Mouse (Mus musculus): ENCODE measurements at regions not wholly inside any gene's neighbourhood (a gene's known extent, or its start where the extent isn't known, plus 50 kb on each side); places are given as distances from the start of the nearest gene placed in this dataset.

GRCm38 (mm10) chr9:33766235-33766634, 719.5 kb upstream of the Kirrel3 start:
- DNase-seq (ENCODE audit: low spot score), result no peak

- no peak for DNase-seq (ENCODE audit: low spot score)
Measured at GRCm38 (mm10) chr9:33769811-33770210, 715.9 kb upstream of the Kirrel3 start.

GRCm38 (mm10) chr9:33774178-33774577, 711.5 kb upstream of the Kirrel3 start:
- no peak for DNase-seq (ENCODE audit: low spot score)

GRCm38 (mm10) chr9:33790617-33791016, 695.1 kb upstream of the Kirrel3 start:
- no peak for DNase-seq (ENCODE audit: low spot score)

- no peak for DNase-seq (ENCODE audit: low spot score)
Measured at GRCm38 (mm10) chr9:33800250-33800649, 685.4 kb upstream of the Kirrel3 start.

- no peak for DNase-seq (ENCODE audit: low spot score)
Measured at GRCm38 (mm10) chr9:33800763-33801162, 684.9 kb upstream of the Kirrel3 start.

- no peak for DNase-seq (ENCODE audit: low spot score)
Measured at GRCm38 (mm10) chr9:33814739-33815368, 670.8 kb upstream of the Kirrel3 start.

- DNase-seq (ENCODE audit: low spot score), result no peak
Measured at GRCm38 (mm10) chr9:33822574-33823394, 662.9 kb upstream of the Kirrel3 start.

GRCm38 (mm10) chr9:33826116-33826515, 659.6 kb upstream of the Kirrel3 start:
- DNase-seq (ENCODE audit: low spot score), result no peak

- DNase-seq (ENCODE audit: low spot score), result no peak
Measured at GRCm38 (mm10) chr9:33827409-33827808, 658.3 kb upstream of the Kirrel3 start.

GRCm38 (mm10) chr9:33837666-33838380, 647.9 kb upstream of the Kirrel3 start:
- no peak for DNase-seq (ENCODE audit: low spot score)

- DNase-seq (ENCODE audit: low spot score), result no peak
Measured at GRCm38 (mm10) chr9:33849623-33850022, 636.1 kb upstream of the Kirrel3 start.

GRCm38 (mm10) chr9:33850024-33850423, 635.7 kb upstream of the Kirrel3 start:
- DNase-seq (ENCODE audit: low spot score), result no peak

- DNase-seq (ENCODE audit: low spot score), result no peak
Measured at GRCm38 (mm10) chr9:33850993-33851392, 634.7 kb upstream of the Kirrel3 start.

GRCm38 (mm10) chr9:33856169-33856568, 629.5 kb upstream of the Kirrel3 start:
- no peak for DNase-seq (ENCODE audit: low spot score)

GRCm38 (mm10) chr9:33858511-33858910, 627.2 kb upstream of the Kirrel3 start:
- DNase-seq (ENCODE audit: low spot score), result no peak

- DNase-seq (ENCODE audit: low spot score), result no peak
Measured at GRCm38 (mm10) chr9:33868666-33869065, 617.0 kb upstream of the Kirrel3 start.

GRCm38 (mm10) chr9:33887279-33887678, 598.4 kb upstream of the Kirrel3 start:
- no peak for DNase-seq (ENCODE audit: low spot score)

GRCm38 (mm10) chr9:33892001-33892400, 593.7 kb upstream of the Kirrel3 start:
- DNase-seq (ENCODE audit: low spot score), result no peak

GRCm38 (mm10) chr9:33901313-33902076, 584.2 kb upstream of the Kirrel3 start:
- no peak for DNase-seq (ENCODE audit: low spot score)

- no peak for DNase-seq (ENCODE audit: low spot score)
Measured at GRCm38 (mm10) chr9:33903991-33904570, 581.6 kb upstream of the Kirrel3 start.
